Comparison of ENCODE assay signal across 8 mouse cellular contexts in the genomic region with DNA sequence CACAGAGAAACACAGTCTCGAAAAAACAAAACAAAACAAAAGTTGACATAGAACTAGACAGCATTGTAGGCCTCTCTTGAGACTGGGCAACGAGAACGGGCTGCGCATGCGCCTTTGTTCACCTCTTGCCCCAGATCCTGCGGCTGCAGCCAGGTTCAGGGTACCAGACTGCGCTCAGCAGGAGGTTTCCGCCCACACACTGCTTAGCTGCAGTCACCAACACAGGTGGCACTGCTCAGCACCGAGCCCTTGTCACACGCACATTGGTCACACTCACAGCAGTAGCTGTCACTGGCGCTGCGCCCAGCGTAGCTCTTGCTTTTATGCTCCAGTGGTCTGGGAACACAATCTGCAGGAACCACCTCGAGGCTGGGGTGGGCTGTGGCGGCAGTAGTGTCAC. TPM values are rescaled to one million over a fixed set of nuclear protein-coding genes. Genes with fewer than 3 reads are reported as not detected.
DNase-seq lines count a peak whose midpoint lies in the region; ATAC-seq and TF ChIP-seq lines count a peak whose summit lies in the region.
"Had no signal": no experiment of that assay in that cellular context is flagged by ENCODE, and none has a peak within 500 bp of the region (broad histone marks: within the 10 kb centered on the region; RNA-seq: fewer than 3 reads in every experiment).

No protein-coding gene starts in this region.

- H3K27me3 ChIP-seq in lung, embryonic 14.5 days (ENCODE audit: insufficient read depth, low read length), result no peaks in the 10 kb centered on the region

- peaks cover 20% of the 10 kb centered on the region for H3K4me1 ChIP-seq in lung, embryonic 14.5 days (ENCODE audit: insufficient read depth)

- 0 out of 2 replicates have a peak, but pooled peaks have one; percentile 2 for TF ChIP-seq CTCF in lung, embryonic 14.5 days (IDR thresholded peaks at IDR 0.05; ENCODE audit: low read depth)

- no peak overlapping the region for H3K4me3 ChIP-seq in lung, embryonic 14.5 days (ENCODE audit: low read depth, low read length)

- H3K27ac ChIP-seq in lung, embryonic 14.5 days (ENCODE audit: low read depth), result peak overlapping the region; percentile 77

- no peaks in the 10 kb centered on the region for H3K36me3 ChIP-seq in lung, embryonic 14.5 days (ENCODE audit: insufficient read depth)

- no peak overlapping the region for H3K9ac ChIP-seq in lung, embryonic 14.5 days

- H3K9me3 ChIP-seq in lung, embryonic 14.5 days (ENCODE audit: low read depth, low read length), result 0 out of 2 replicates have a peak, but pooled peaks cover 3% of the 10 kb centered on the region

- peak overlapping the region; percentile 4; the same call in 1 of the 2 replicates for H3K4me2 ChIP-seq in lung, embryonic 14.5 days

- WGBS in lung, embryonic 14.5 days, result 30% methylated on average over 15 of the region's 15 CpGs

- peak; percentile 94 for DNase-seq in lung, embryonic 14.5 days
- no peak for DNase-seq in lung, postnatal 25 days (ENCODE audit: low spot score)
- peak; percentile 98 for DNase-seq in cerebellum, adult 9-11 months
- peak; percentile 73 to 82 for DNase-seq in kidney, postnatal 4 days
- no peak for DNase-seq in frontal cortex, postnatal 25 days (ENCODE audit: low spot score in 2 of 2)
- DNase-seq in urinary bladder, postnatal 36 days (ENCODE audit: low spot score in 2 of 2), result no peak
- DNase-seq: embryo, embryonic 11 days had no signal

- ATAC-seq in lung, embryonic 14.5 days (ENCODE audit: insufficient read depth), result peak; percentile 81
- ATAC-seq in activated CD4-positive, CD25-positive, alpha-beta regulatory T cell, adult 4 months, result peak; percentile 24

RNA-seq across cellular contexts. Expression of a gene that starts 3.4 kb away (rescaled TPM):
- polyA plus RNA-seq in lung, embryonic 14.5 days (2014; fragmentation: Nextera tagmentation; extraction: Ambion mirVana), result 21.3 and 22.7 TPM in 2 replicates
- 1 to 10 TPM; 4.2 to 8.5 TPM for polyA plus RNA-seq in activated CD4-positive, CD25-positive, alpha-beta regulatory T cell, adult 4 months (2017; shearing (Covaris generic))

RNA-seq across cellular contexts. Expression of a gene that starts 5.6 kb away (rescaled TPM):
- not detected in 2 replicates for polyA plus RNA-seq in lung, embryonic 14.5 days (2014; fragmentation: Nextera tagmentation; extraction: Ambion mirVana)
- not detected for polyA plus RNA-seq in activated CD4-positive, CD25-positive, alpha-beta regulatory T cell, adult 4 months (2017; shearing (Covaris generic))

RNA-seq across cellular contexts. Expression of a gene that starts 12.5 kb away (rescaled TPM):
- 21.9 and 23.2 TPM in 2 replicates for polyA plus RNA-seq in lung, embryonic 14.5 days (2014; fragmentation: Nextera tagmentation; extraction: Ambion mirVana)
- polyA plus RNA-seq in activated CD4-positive, CD25-positive, alpha-beta regulatory T cell, adult 4 months (2017; shearing (Covaris generic)), result 1 to 10 TPM; 2.9 to 6.4 TPM

RNA-seq across cellular contexts. Expression of a gene that starts 18.6 kb away (rescaled TPM):
- polyA plus RNA-seq in lung, embryonic 14.5 days (2014; fragmentation: Nextera tagmentation; extraction: Ambion mirVana), result 72.1 and 73.1 TPM in 2 replicates
- polyA plus RNA-seq in activated CD4-positive, CD25-positive, alpha-beta regulatory T cell, adult 4 months (2017; shearing (Covaris generic)), result 100 to 1,000 TPM; 121 to 130 TPM

RNA-seq across cellular contexts. Expression of a gene that starts 35.4 kb away (rescaled TPM):
- polyA plus RNA-seq in lung, embryonic 14.5 days (2014; fragmentation: Nextera tagmentation; extraction: Ambion mirVana), result 3.4 and 3.7 TPM in 2 replicates
- not detected for polyA plus RNA-seq in activated CD4-positive, CD25-positive, alpha-beta regulatory T cell, adult 4 months (2017; shearing (Covaris generic))

Comparison
In these comparisons a context has a peak if more than half of its experiments do, and no peak if none do; other contexts are left out.
1. DNase-seq: peak in lung, embryonic 14.5 days (single experiment), cerebellum, adult 9-11 months (single experiment) and kidney, postnatal 4 days (2 of 2); none in lung, postnatal 25 days (single experiment), frontal cortex, postnatal 25 days (0 of 2) and urinary bladder, postnatal 36 days (0 of 2).